In the genomic region with DNA sequence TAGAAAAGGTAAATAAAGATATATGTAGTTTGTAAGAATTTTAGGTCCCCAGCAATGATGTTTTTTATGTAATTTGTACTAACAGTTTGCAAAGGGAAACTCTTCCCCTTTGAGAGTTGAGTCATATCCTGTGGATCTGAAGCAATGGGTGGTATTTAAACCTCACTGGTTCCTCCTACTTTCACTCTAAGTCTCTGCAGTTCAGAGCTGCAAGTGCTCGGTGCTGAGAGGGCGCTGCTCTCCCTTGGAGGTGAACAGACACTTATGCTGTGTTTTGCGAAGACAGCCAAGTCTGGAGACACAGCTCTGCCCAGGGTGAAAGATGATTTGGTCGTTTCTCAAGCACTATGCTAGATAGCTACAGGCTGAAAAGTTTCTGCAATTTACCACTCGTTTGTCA, we compare ENCODE assay signal across 8 mouse cellular contexts.
DNase-seq lines count a peak whose midpoint lies in the region; TF ChIP-seq lines count a peak whose summit lies in the region.

No protein-coding gene starts in this region.

- no peaks in the 10 kb centered on the region; the same call in 1 of the 2 replicates for H3K4me1 ChIP-seq in bone marrow, adult 2 months (ENCODE audit: control insufficient read depth, insufficient read depth, low read length)
- H3K4me1 ChIP-seq in midbrain, embryonic 10.5 days, result no peaks in the 10 kb centered on the region

- no peaks in the 10 kb centered on the region for H3K36me3 ChIP-seq in midbrain, embryonic 10.5 days

- peak; percentile 21 to 32 for DNase-seq in right cerebral cortex, adult 2 months (ENCODE audit: low spot score in 2 of 2)
- DNase-seq in right cerebral cortex, postnatal 14 days, result no peak
- DNase-seq in layer of hippocampus, adult 9-10 months (ENCODE audit: low spot score), result peak; percentile 29
- peak; percentile 44 to 51 for DNase-seq in lung, postnatal 4 days
- DNase-seq in c-Kit-positive CD71-positive TER-119-positive erythroid progenitor cells, embryonic 14.5 days (ENCODE audit: low spot score), result no peak
- DNase-seq in midbrain, embryonic 10.5 days (ENCODE audit: low spot score), result no peak
- no peak for DNase-seq in urinary bladder, adult 2 months (ENCODE audit: low spot score)

- no peaks in the 10 kb centered on the region for H3K9me3 ChIP-seq in midbrain, embryonic 10.5 days (replicated peaks)

- peak overlapping the region; percentile 64 for H3K4me3 ChIP-seq in bone marrow, adult 2 months (replicated peaks; ENCODE audit: control insufficient read depth, low read depth, low read length)
- H3K4me3 ChIP-seq in midbrain, embryonic 10.5 days, result no peak overlapping the region

- peak; percentile 50 for TF ChIP-seq CTCF in bone marrow, adult 2 months (IDR thresholded peaks at IDR 0.05; ENCODE audit: control insufficient read depth, insufficient read depth, low read length)

- 0 out of 2 replicates have a peak, but pooled peaks have one; percentile 42 for TF ChIP-seq POLR2A in bone marrow, adult 2 months (IDR thresholded peaks at IDR 0.05; ENCODE audit: borderline replicate concordance, control insufficient read depth, low read depth, low read length)

- H3K27ac ChIP-seq in bone marrow, adult 2 months (ENCODE audit: control insufficient read depth, insufficient read depth, low read depth, low read length, poor library complexity), result peak overlapping the region; percentile 16; the same call in 1 of the 2 replicates
- H3K27ac ChIP-seq in midbrain, embryonic 10.5 days (replicated peaks), result no peak overlapping the region

- under 1% methylated on average over 5 of the region's 5 CpGs for WGBS in bone marrow, adult 2 months
- whole genome bisulfite sequencing in midbrain, embryonic 10.5 days, result 46% methylated on average over 5 of the region's 5 CpGs

- H3K27me3 ChIP-seq in midbrain, embryonic 10.5 days (ENCODE audit: low read depth, poor library complexity, severe bottlenecking), result no peaks in the 10 kb centered on the region

Comparison
In these comparisons a context has a peak if more than half of its experiments do, and no peak if none do; other contexts are left out.
1. DNase-seq: peak in right cerebral cortex, adult 2 months (2 of 2), layer of hippocampus, adult 9-10 months (single experiment) and lung, postnatal 4 days (2 of 2); none in right cerebral cortex, postnatal 14 days (single experiment), c-Kit-positive CD71-positive TER-119-positive erythroid progenitor cells, embryonic 14.5 days (single experiment), midbrain, embryonic 10.5 days (single experiment) and urinary bladder, adult 2 months (single experiment).